Comparison of ENCODE assay signal across 27 mouse cellular contexts in genomic region chr7:118609815-118610214, GRCm38 (mm10). TPM values are rescaled to one million over a fixed set of nuclear protein-coding genes. Genes with fewer than 3 reads are reported as not detected.
DNase-seq lines count a peak whose midpoint lies in the region; ATAC-seq and TF ChIP-seq lines count a peak whose summit lies in the region.
"Had no signal": no experiment of that assay in that cellular context is flagged by ENCODE, and none has a peak within 500 bp of the region (broad histone marks: within the 10 kb centered on the region; RNA-seq: fewer than 3 reads in every experiment).

No protein-coding gene starts in this region.

- H3K27me3 ChIP-seq in liver, postnatal 0 days (ENCODE audit: insufficient read depth, low read length) = no peaks in the 10 kb centered on the region
- no peaks in the 10 kb centered on the region for H3K27me3 ChIP-seq in liver, embryonic 12.5 days (replicated peaks)
- no peaks in the 10 kb centered on the region for H3K27me3 ChIP-seq in stomach, postnatal 0 days (ENCODE audit: control insufficient read depth, insufficient read depth, low read length)
- H3K27me3 ChIP-seq: embryonic facial prominence, embryonic 13.5 days; embryonic facial prominence, embryonic 15.5 days; forebrain, embryonic 12.5 days had no signal

- H3K36me3 ChIP-seq in liver, postnatal 0 days (replicated peaks; ENCODE audit: insufficient read depth, low read length) = no peaks in the 10 kb centered on the region
- H3K36me3 ChIP-seq in liver, embryonic 12.5 days = no peaks in the 10 kb centered on the region
- H3K36me3 ChIP-seq in stomach, postnatal 0 days (ENCODE audit: control insufficient read depth, insufficient read depth, low read length) = no peaks in the 10 kb centered on the region
- H3K36me3 ChIP-seq: embryonic facial prominence, embryonic 13.5 days; embryonic facial prominence, embryonic 15.5 days; forebrain, embryonic 10.5 days; forebrain, embryonic 12.5 days; G1E had no signal

- no peak overlapping the region for H3K9ac ChIP-seq in liver, postnatal 0 days (replicated peaks)
- no peak overlapping the region for H3K9ac ChIP-seq in liver, embryonic 12.5 days
- H3K9ac ChIP-seq in stomach, postnatal 0 days (ENCODE audit: low read length) = no peak overlapping the region
- H3K9ac ChIP-seq: embryonic facial prominence, embryonic 13.5 days; embryonic facial prominence, embryonic 15.5 days; forebrain, embryonic 12.5 days had no signal

- ATAC-seq in liver, postnatal 0 days = 0 out of 2 replicates have a peak, but pooled peaks have one; percentile 17
- ATAC-seq in liver, embryonic 12.5 days = no peak
- ATAC-seq in stomach, postnatal 0 days (ENCODE audit: low FRiP score, low TSS enrichment) = peak; percentile 62
- ATAC-seq: activated CD4-positive, CD25-positive, alpha-beta regulatory T cell, adult 4 months; CD4-positive, CD25-positive, alpha-beta regulatory T cell, adult 4 months; forebrain, embryonic 14.5 days; forebrain, embryonic 16.5 days; Patski had no signal

- DNase-seq in heart, adult 11 months = peak; percentile 25
- no peak for DNase-seq in heart, postnatal 25 days (ENCODE audit: low spot score)
- no peak for DNase-seq in liver, postnatal 0 days
- DNase-seq in stomach, postnatal 0 days (ENCODE audit: low spot score) = peak; percentile 58
- no peak for DNase-seq in embryo, embryonic 9.5 days (ENCODE audit: extremely low spot score)
- DNase-seq: adrenal gland, adult 8-10 months; adrenal gland, postnatal 14 days; adrenal gland, postnatal 36 days; B cell, adult 2 months; cerebellum, adult 11-12 months; cerebellum, adult 2 months; cerebellum, adult 9-10 months; cerebellum, postnatal 10 days; cerebellum, postnatal 25 days had no signal

- H3K9me3 ChIP-seq in liver, postnatal 0 days (ENCODE audit: low read length) = no peaks in the 10 kb centered on the region
- no peaks in the 10 kb centered on the region for H3K9me3 ChIP-seq in liver, embryonic 12.5 days (replicated peaks)
- H3K9me3 ChIP-seq in stomach, postnatal 0 days (ENCODE audit: control insufficient read depth, low read length) = no peaks in the 10 kb centered on the region
- H3K9me3 ChIP-seq: embryonic facial prominence, embryonic 15.5 days; forebrain, embryonic 10.5 days; G1E had no signal

- intact Hi-C loops in heart, postnatal 25 days (cut with DNase I) = no loop called here

- H3K27ac ChIP-seq in liver, postnatal 0 days (ENCODE audit: low read depth) = no peak overlapping the region
- no peak overlapping the region for H3K27ac ChIP-seq in liver, embryonic 12.5 days
- H3K27ac ChIP-seq in stomach, postnatal 0 days (replicated peaks) = no peak overlapping the region
- H3K27ac ChIP-seq: embryonic facial prominence, embryonic 13.5 days; embryonic facial prominence, embryonic 15.5 days; forebrain, embryonic 10.5 days; forebrain, embryonic 12.5 days had no signal

- no peak for TF ChIP-seq EP300 in liver, postnatal 0 days (IDR thresholded peaks at IDR 0.05; ENCODE audit: low read depth)
- TF ChIP-seq EP300 in stomach, postnatal 0 days (optimal IDR thresholded peaks at IDR 0.05) = no peak

- no peak overlapping the region for H3K4me3 ChIP-seq in liver, postnatal 0 days (ENCODE audit: low read depth, low read length)
- no peak overlapping the region for H3K4me3 ChIP-seq in liver, embryonic 12.5 days
- no peak overlapping the region for H3K4me3 ChIP-seq in stomach, postnatal 0 days (ENCODE audit: low read depth, low read length)
- H3K4me3 ChIP-seq: embryonic facial prominence, embryonic 13.5 days; embryonic facial prominence, embryonic 15.5 days; erythroblast, embryonic 14.5 days; forebrain, embryonic 10.5 days; forebrain, embryonic 12.5 days had no signal

- no peak for TF ChIP-seq CTCF in liver, postnatal 0 days (IDR thresholded peaks at IDR 0.05; ENCODE audit: low read depth)
- TF ChIP-seq CTCF in stomach, postnatal 0 days (IDR thresholded peaks at IDR 0.05; ENCODE audit: low read depth) = no peak

- peaks cover 3% of the 10 kb centered on the region; the same call in 1 of the 2 replicates for H3K4me1 ChIP-seq in liver, postnatal 0 days (ENCODE audit: insufficient read depth)
- H3K4me1 ChIP-seq in liver, embryonic 12.5 days = no peaks in the 10 kb centered on the region
- H3K4me1 ChIP-seq in stomach, postnatal 0 days (replicated peaks; ENCODE audit: control insufficient read depth, insufficient read depth) = no peaks in the 10 kb centered on the region
- H3K4me1 ChIP-seq: embryonic facial prominence, embryonic 13.5 days; embryonic facial prominence, embryonic 15.5 days had no signal

- WGBS in liver, postnatal 0 days (ENCODE audit: insufficient replicate concordance) = 70% methylated on average over 7 of the region's 7 CpGs
- WGBS in liver, embryonic 12.5 days (ENCODE audit: insufficient replicate concordance) = 71% methylated on average over 7 of the region's 7 CpGs
- 61% methylated on average over 7 of the region's 7 CpGs for WGBS in stomach, postnatal 0 days

- no peak overlapping the region for H3K4me2 ChIP-seq in liver, postnatal 0 days (ENCODE audit: low read depth, low read length)
- no peak overlapping the region for H3K4me2 ChIP-seq in liver, embryonic 12.5 days
- H3K4me2 ChIP-seq in stomach, postnatal 0 days (replicated peaks; ENCODE audit: low read depth) = no peak overlapping the region
- H3K4me2 ChIP-seq: embryonic facial prominence, embryonic 13.5 days; embryonic facial prominence, embryonic 15.5 days; forebrain, embryonic 12.5 days had no signal

RNA-seq across cellular contexts. Expression of gene Tmc5, which starts 12.7 kb away (rescaled TPM):
- under 1 TPM; 0.14 to 0.26 TPM for total RNA-seq in heart, postnatal 25 days (2021)
- 0.02 and 0.05 TPM in 2 replicates for polyA plus RNA-seq in liver, postnatal 0 days (2015; fragmentation: Nextera tagmentation; extraction: Ambion mirVana)
- not detected in 2 replicates for polyA plus RNA-seq in liver, embryonic 12.5 days (2016; fragmentation: Nextera tagmentation; extraction: Ambion mirVana)
- polyA plus RNA-seq in stomach, postnatal 0 days (2015; fragmentation: Nextera tagmentation; extraction: Ambion mirVana) = 7.9 and 8.5 TPM in 2 replicates
- total RNA-seq: adrenal gland, postnatal 36 days; CH12.LX had no signal
- polyA plus RNA-seq: activated CD4-positive, CD25-positive, alpha-beta regulatory T cell, adult 4 months; CD4-positive, CD25-positive, alpha-beta regulatory T cell, adult 4 months; erythroblast, embryonic 14.5 days; G1E; Patski had no signal

RNA-seq across cellular contexts. Expression of gene Tmc7, which starts 25.3 kb away (rescaled TPM):
- total RNA-seq in heart, postnatal 25 days (2021) = 1 to 10 TPM; 6.5 to 6.7 TPM
- polyA plus RNA-seq in liver, postnatal 0 days (2015; fragmentation: Nextera tagmentation; extraction: Ambion mirVana) = 0.18 and 0.33 TPM in 2 replicates
- polyA plus RNA-seq in liver, embryonic 12.5 days (2016; fragmentation: Nextera tagmentation; extraction: Ambion mirVana) = 0.46 and 0.49 TPM in 2 replicates
- polyA plus RNA-seq in stomach, postnatal 0 days (2015; fragmentation: Nextera tagmentation; extraction: Ambion mirVana) = 5.9 and 7.0 TPM in 2 replicates
- total RNA-seq: G1E had no signal
- polyA plus RNA-seq: activated CD4-positive, CD25-positive, alpha-beta regulatory T cell, adult 4 months; CD4-positive, CD25-positive, alpha-beta regulatory T cell, adult 4 months; erythroblast, embryonic 14.5 days; G1E had no signal

Comparison
In these comparisons a context has a peak if more than half of its experiments do, and no peak if none do; other contexts are left out.
1. DNase-seq: peak in heart, adult 11 months (single experiment) and stomach, postnatal 0 days (single experiment); none in heart, postnatal 25 days (single experiment), liver, postnatal 0 days (single experiment) and embryo, embryonic 9.5 days (single experiment).